Mouse (Mus musculus) forebrain, embryonic 14.5 days (tissue): ENCODE data around the gene Elavl1. TPM values are rescaled to one million over a fixed set of nuclear protein-coding genes. Genes with fewer than 3 reads are reported as not detected.
A peak's percentile ranks its signal among the peaks of the same experiment; 100 is the strongest.

Experiments used
- ATAC-seq: fragments of 200-750 bp; cut with Nextera tagmentation; 2 replicates; pipeline ENCODE4 v1.8.0; 2017; ENCODE audit warnings: mild to moderate bottlenecking, moderate library complexity
- DNase-seq: peaks from one replicate; pipeline ENCODE4 v3.0.0-alpha.2; 2015; ENCODE audit warnings: low spot score
- H3K27ac ChIP-seq: fragments of 300-500 bp; sonication (generic); 2 replicates; pipeline ENCODE4 v1.5.1; 2014; ENCODE audit warnings: low read depth, mild to moderate bottlenecking, control low read depth, low read length, moderate library complexity
- H3K27me3 ChIP-seq: fragments of 300-500 bp; sonication (generic); replicated peaks from 2 replicates; pipeline ENCODE4 v1.6.1; 2014; ENCODE audit warnings: low read length, control low read depth, mixed read lengths; ENCODE audit not compliant: control insufficient read depth, insufficient read depth
- H3K36me3 ChIP-seq: fragments of 300-500 bp; sonication (generic); 2 replicates; pipeline ENCODE4 v1.6.1; 2014; ENCODE audit warnings: low read length, control low read depth; ENCODE audit not compliant: control insufficient read depth, insufficient read depth
- H3K4me1 ChIP-seq: fragments of 300-500 bp; sonication (generic); 2 replicates; pipeline ENCODE4 v1.6.1; 2014; ENCODE audit warnings: antibody characterized with exemption, low read length, control low read depth; ENCODE audit not compliant: control insufficient read depth, insufficient read depth
- H3K4me2 ChIP-seq: fragments of 300-500 bp; sonication (generic); 2 replicates; pipeline ENCODE4 v1.6.1; 2014; ENCODE audit warnings: mild to moderate bottlenecking, control low read depth, low read length
- H3K4me3 ChIP-seq: fragments of 300-500 bp; sonication (generic); 2 replicates; pipeline ENCODE4 v1.5.1; 2014; ENCODE audit warnings: low read depth, low read length, control low read depth
- H3K9ac ChIP-seq: fragments of 300-500 bp; sonication (generic); 2 replicates; pipeline ENCODE4 v1.6.1; 2014; ENCODE audit warnings: mild to moderate bottlenecking, low read length, control low read depth, moderate library complexity
- H3K9me3 ChIP-seq: fragments of 300-500 bp; sonication (generic); replicated peaks from 2 replicates; pipeline ENCODE4 v1.6.1; 2016; ENCODE audit warnings: low read length, control low read depth, mixed read lengths; ENCODE audit not compliant: control insufficient read depth
- WGBS: fragments of 180-500 bp; shearing (Covaris S2); extraction: QIAGEN DNeasy Blood & Tissue Kit; methylation state at CpG from one replicate; pipeline ENCODE4 v1.1.7; 2014; 5-methylcytosine and 5-hydroxymethylcytosine counted together
- polyA plus RNA-seq: library from polyadenylated mRNA; unstranded; fragments of >200 nt; fragmentation: Nextera tagmentation; extraction: Ambion mirVana; gene quantifications from 2 replicates; pipeline ENCODE4 v1.2.1, GENCODE M21; 2014

The Elavl1 gene
- polyA plus RNA-seq, 1 experiment from 2014 or later = 134 TPM

- peaks cover 50% of the 10 kb centered on the region for H3K36me3 ChIP-seq
- ATAC-seq (peak; percentile 7; the same call in 1 of the 2 replicates), DNase-seq (peak; percentile 85)
- no peak overlapping the region for H3K4me3 ChIP-seq
- H3K9ac ChIP-seq = no peak overlapping the region
- no peaks in the 10 kb centered on the region for H3K9me3 ChIP-seq
- no peak overlapping the region for H3K4me2 ChIP-seq
- peaks cover 7% of the 10 kb centered on the region for H3K4me1 ChIP-seq
- H3K27ac ChIP-seq = no peak overlapping the region
- 33% methylated on average over 26 of the region's 26 CpGs for WGBS
- H3K27me3 ChIP-seq = no peaks in the 10 kb centered on the region
Observed at GRCm38 (mm10) chr8:4250306-4250970, 74.8 kb downstream of the Elavl1 start.

GRCm38 (mm10) chr8:4249213-4249612, 76.0 kb downstream of the Elavl1 start:
- H3K4me2 ChIP-seq = no peak overlapping the region
- H3K9me3 ChIP-seq = no peaks in the 10 kb centered on the region
- ATAC-seq = no peak
- H3K27me3 ChIP-seq = no peaks in the 10 kb centered on the region
- H3K4me1 ChIP-seq = peaks cover 5% of the 10 kb centered on the region
- peaks cover 51% of the 10 kb centered on the region for H3K36me3 ChIP-seq
- no peak overlapping the region for H3K9ac ChIP-seq
- H3K27ac ChIP-seq = no peak overlapping the region; the same call in 1 of the 2 replicates
- WGBS = 17% methylated on average over 29 of the region's 29 CpGs
- no peak for DNase-seq
- no peak overlapping the region for H3K4me3 ChIP-seq

DNA sequence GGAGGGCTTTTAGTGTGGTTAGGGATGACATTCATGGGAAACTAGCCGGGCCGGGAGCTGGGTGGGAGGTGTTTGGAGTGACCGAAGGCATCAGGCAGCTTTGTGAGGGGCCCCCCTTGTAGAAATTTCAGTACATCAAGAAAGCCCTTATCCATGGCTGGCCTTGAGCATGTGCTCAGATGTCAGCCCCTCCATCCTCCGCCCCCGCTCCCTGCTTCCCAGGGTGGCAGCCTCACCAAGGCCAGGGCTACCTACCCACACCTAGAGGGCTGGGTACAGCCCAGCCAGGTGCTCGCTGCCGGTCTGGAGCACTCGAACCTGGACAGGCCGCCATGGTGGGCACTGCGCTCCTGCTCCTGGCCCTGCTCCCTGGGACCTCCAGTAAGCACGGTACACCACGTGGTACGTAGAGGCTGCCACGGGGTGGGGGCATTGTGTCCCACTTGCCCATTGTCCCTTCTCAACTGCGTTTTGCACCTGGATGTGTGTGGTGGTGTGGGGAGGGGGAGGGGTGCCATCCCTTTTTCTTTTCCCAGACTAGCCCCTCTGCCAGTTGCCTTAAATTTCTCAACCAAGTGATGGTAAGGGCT, 77.2 kb downstream of the Elavl1 start, which contains the start of gene Tgfbr3l:
Gene Tgfbr3l, plus strand, starts transcription at position 264 of the 590 bp plus-strand sequence.
- no peak for DNase-seq
- Histone ChIP-seq H3K9ac (no peak within 1 kb of the TSS), H3K27ac (no peak within 1 kb of the TSS; the same call in 1 of the 2 replicates), H3K9me3 (no peaks in the 10 kb centered on the region), H3K4me2 (no peak within 1 kb of the TSS), H3K4me1 (no peaks in the 10 kb centered on the region), H3K4me3 (no peak within 1 kb of the TSS), H3K27me3 (no peaks in the 10 kb centered on the region), H3K36me3 (peaks cover 62% of the 10 kb centered on the region)
- ATAC-seq = no peak
- 77% methylated on average over 15 of the region's 15 CpGs for WGBS

- no peaks in the 10 kb centered on the region for H3K27me3 ChIP-seq
- H3K27ac ChIP-seq = no peak overlapping the region
- no peak overlapping the region for H3K4me3 ChIP-seq
- no peak for DNase-seq
- no peaks in the 10 kb centered on the region for H3K9me3 ChIP-seq
- H3K4me2 ChIP-seq = no peak overlapping the region
- no peak overlapping the region for H3K9ac ChIP-seq
- H3K4me1 ChIP-seq = no peaks in the 10 kb centered on the region
- H3K36me3 ChIP-seq = peaks cover 70% of the 10 kb centered on the region
- WGBS = 92% methylated on average over 8 of the region's 8 CpGs
- no peak for ATAC-seq
Observed at GRCm38 (mm10) chr8:4247241-4247640, 78.0 kb downstream of the Elavl1 start.

DNA sequence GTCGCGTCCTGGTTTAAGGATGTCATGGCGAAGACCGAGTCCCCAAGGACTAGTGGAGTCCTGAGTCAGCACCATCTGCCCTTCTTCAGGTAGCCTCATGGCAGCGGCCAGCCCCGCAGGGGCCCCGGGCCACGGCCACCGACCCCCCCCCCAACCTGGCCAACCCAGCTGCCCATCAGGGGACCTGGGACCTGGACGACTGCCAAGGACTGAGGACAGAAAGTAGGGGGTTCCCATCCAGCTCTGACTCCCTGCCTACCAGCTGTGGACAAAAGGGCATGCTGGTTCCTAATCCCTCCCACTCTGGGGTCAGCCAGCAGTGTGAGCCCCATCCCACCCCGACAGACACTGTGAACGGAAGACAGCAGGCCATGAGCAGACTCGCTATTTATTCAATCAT, 79.5 kb downstream of the Elavl1 start:
- 83% methylated on average over 12 of the region's 13 CpGs for WGBS
- DNase-seq = no peak
- Histone ChIP-seq H3K27ac (no peak overlapping the region), H3K36me3 (peaks cover 84% of the 10 kb centered on the region), H3K4me2 (no peak overlapping the region), H3K27me3 (no peaks in the 10 kb centered on the region), H3K9me3 (no peaks in the 10 kb centered on the region), H3K4me1 (peaks cover 2% of the 10 kb centered on the region; the same call in 1 of the 2 replicates), H3K9ac (no peak overlapping the region), H3K4me3 (no peak overlapping the region)
- ATAC-seq = no peak

DNA sequence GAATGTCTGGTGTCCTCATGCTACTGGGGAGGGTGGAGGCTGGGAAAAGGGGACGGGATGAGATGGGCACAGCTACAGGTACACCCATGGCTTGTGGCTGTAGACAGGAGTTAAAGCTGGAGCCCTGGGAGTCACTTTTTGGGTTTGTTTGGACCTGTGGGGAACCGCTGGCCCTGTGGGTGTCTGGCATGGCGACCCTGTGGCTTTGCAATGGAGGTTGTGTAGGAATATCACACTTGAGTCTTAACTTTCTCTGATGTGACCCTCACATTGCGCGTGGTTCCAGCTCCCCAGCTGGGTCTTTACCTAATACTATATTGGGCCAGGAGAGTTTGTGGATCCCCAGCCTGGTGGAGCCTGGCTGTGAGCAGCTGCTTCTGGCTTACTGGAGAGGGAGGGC, 80.2 kb downstream of the Elavl1 start:
- WGBS = 91% methylated on average over 5 of the region's 5 CpGs
- H3K36me3 ChIP-seq = peaks cover 86% of the 10 kb centered on the region

GRCm38 (mm10) chr8:4239193-4239890, 85.9 kb downstream of the Elavl1 start:
- H3K4me3 ChIP-seq = peak overlapping the region; percentile 75
- peak overlapping the region; percentile 90 for H3K4me2 ChIP-seq
- no peak for DNase-seq
- H3K27me3 ChIP-seq = no peaks in the 10 kb centered on the region
- 15% methylated on average over 19 of the region's 19 CpGs for WGBS
- peaks cover 37% of the 10 kb centered on the region for H3K36me3 ChIP-seq
- peak overlapping the region; percentile 82 for H3K9ac ChIP-seq
- no peak for ATAC-seq
- H3K4me1 ChIP-seq = peaks cover 17% of the 10 kb centered on the region
- peak overlapping the region; percentile 93 for H3K27ac ChIP-seq
- no peaks in the 10 kb centered on the region for H3K9me3 ChIP-seq

More for the DNA sequence above, 80.2 kb downstream of the Elavl1 start:
- H3K4me1 ChIP-seq = peaks cover 7% of the 10 kb centered on the region
- H3K27me3 ChIP-seq = no peaks in the 10 kb centered on the region
- no peak overlapping the region for H3K27ac ChIP-seq
- DNase-seq (no peak), ATAC-seq (no peak)
- H3K9me3 ChIP-seq = no peaks in the 10 kb centered on the region
- H3K9ac ChIP-seq = no peak overlapping the region
- no peak overlapping the region for H3K4me3 ChIP-seq
- no peak overlapping the region for H3K4me2 ChIP-seq

DNA sequence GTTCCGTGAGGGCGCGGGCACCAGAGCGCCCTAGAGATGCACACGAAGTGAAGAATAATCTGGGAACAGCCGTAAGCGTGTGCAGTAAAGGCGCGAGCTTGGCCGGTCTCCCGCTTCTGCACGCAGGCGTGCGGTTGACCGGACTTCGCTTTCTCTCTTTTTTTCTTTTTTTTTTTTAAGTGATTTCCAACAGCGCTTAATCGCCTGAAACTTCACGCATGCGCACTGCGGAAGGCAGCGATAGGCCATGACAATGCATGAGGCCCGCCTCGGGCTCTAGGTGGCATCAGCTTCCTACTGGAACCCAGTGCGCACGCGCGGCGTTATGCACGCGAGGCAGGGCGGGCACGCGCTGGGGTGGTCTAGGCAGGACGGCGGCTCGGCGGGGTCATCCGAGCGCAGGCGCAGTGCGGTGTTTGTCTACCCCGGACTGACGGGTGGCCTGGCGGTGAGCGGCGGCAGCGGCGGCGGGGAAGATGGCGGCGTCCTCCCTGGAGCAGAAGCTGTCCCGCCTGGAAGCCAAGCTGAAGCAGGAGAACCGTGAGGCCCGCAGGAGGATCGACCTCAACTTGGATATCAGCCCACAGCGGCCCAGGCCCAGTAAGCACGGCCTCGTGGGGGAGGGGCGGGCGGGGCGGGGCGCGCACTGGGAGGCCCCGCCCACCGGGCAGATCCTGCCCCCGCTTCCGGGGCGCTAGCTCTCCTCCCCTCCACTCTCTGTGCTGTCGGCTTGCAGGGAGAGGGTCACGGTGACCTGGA, 86.6 kb downstream of the Elavl1 start, which contains the start of the genes Map2k7 and Gm49320:
Gene Map2k7, plus strand, starts transcription at position 307 of the 759 bp plus-strand sequence.
Gene Gm49320, plus strand, starts transcription at position 432 of the 759 bp plus-strand sequence.
- Histone ChIP-seq H3K4me1 (peaks cover 17% of the 10 kb centered on the region), H3K27ac (peak within 1 kb of the TSS; percentile 93), H3K4me3 (peak within 1 kb of the TSS; percentile 75), H3K9me3 (no peaks in the 10 kb centered on the region), H3K9ac (peak within 1 kb of the TSS; percentile 82), H3K36me3 (peaks cover 30% of the 10 kb centered on the region), H3K4me2 (peak within 1 kb of the TSS; percentile 90), H3K27me3 (no peaks in the 10 kb centered on the region)
- WGBS = under 1% methylated on average over 65 of the region's 71 CpGs
- DNase-seq (peak; percentile 100), ATAC-seq (peak; percentile 95)
